Mouse (Mus musculus) erythroblast, embryonic 14.5 days (primary cell): ENCODE measurements around the gene Selenoo. TPM values are rescaled to one million over a fixed set of nuclear protein-coding genes. Genes with fewer than 3 reads are reported as not detected.

Source experiments
- H3K27me3 ChIP-seq: 2 replicates; pipeline ENCODE4 v1.6.1; 2012; ENCODE audit warnings: inconsistent platforms; ENCODE audit not compliant: control insufficient read depth
- H3K36me3 ChIP-seq: 2 replicates; pipeline ENCODE4 v1.6.1; 2012; ENCODE audit warnings: mild to moderate bottlenecking, inconsistent platforms; ENCODE audit not compliant: control insufficient read depth
- H3K4me1 ChIP-seq: 2 replicates; pipeline ENCODE4 v1.6.1; 2012; ENCODE audit warnings: inconsistent platforms; ENCODE audit not compliant: control insufficient read depth
- H3K4me3 ChIP-seq: replicated peaks from 2 replicates; pipeline ENCODE3; 2012; ENCODE audit warnings: moderate library complexity, mild to moderate bottlenecking, inconsistent platforms
- H3K9me3 ChIP-seq: 2 replicates; pipeline ENCODE4 v1.6.1; 2012; ENCODE audit warnings: low read length, inconsistent platforms, mixed read lengths; ENCODE audit not compliant: control insufficient read depth
- GATA1 ChIP-seq: IDR thresholded peaks from 2 replicates; pipeline ENCODE4 v1.6.1; 2012; ENCODE audit warnings: low read length, inconsistent platforms, mixed read lengths
- TAL1 ChIP-seq: IDR thresholded peaks from 3 replicates; pipeline ENCODE4 v1.6.1; 2012; ENCODE audit warnings: low read length, inconsistent platforms, mixed read lengths
- polyA plus RNA-seq: library from polyadenylated mRNA; stranded (reverse); fragments of >175 nt; gene quantifications from 2 replicates; pipeline ENCODE4 v1.2.3, GENCODE M21; 2012

The Selenoo gene
- polyA plus RNA-seq, 1 experiment, result 0.34 TPM

- no peak for TF ChIP-seq GATA1
- TF ChIP-seq TAL1, result no peak
- Histone ChIP-seq H3K9me3 (no peaks in the 10 kb centered on the region), H3K4me3 (no peak overlapping the region), H3K36me3 (peaks cover 59% of the 10 kb centered on the region), H3K4me1 (peaks cover 29% of the 10 kb centered on the region), H3K27me3 (no peaks in the 10 kb centered on the region)
Observed at GRCm38 (mm10) chr15:89090662-89091061, 1.8 kb downstream of the Selenoo start.

- no peak for TF ChIP-seq GATA1
- TF ChIP-seq TAL1, result no peak
- Histone ChIP-seq H3K4me3 (no peak overlapping the region), H3K36me3 (peaks cover 60% of the 10 kb centered on the region), H3K9me3 (no peaks in the 10 kb centered on the region), H3K4me1 (peaks cover 29% of the 10 kb centered on the region), H3K27me3 (no peaks in the 10 kb centered on the region)
Observed at GRCm38 (mm10) chr15:89092181-89092580, 3.3 kb downstream of the Selenoo start.

DNA sequence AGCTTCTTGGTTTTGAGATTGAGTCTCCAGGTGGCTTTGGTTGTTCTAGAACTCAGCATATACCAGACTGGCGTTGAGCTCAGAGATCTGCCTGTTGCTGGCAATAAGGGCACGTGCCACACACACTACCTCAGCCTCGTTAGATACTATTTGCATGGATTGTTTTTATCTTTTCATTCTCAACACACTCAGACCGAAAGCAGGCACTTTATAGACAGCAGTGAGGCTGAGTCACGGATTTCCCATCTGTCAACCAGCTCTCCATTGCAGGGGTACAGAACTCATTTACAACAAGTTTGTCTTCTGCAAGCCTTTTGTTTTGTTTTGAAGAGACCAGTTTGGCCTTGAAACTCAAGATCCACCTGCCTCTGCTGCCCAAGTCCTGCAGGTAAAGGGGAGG lies 8.6 kb downstream of the Selenoo start:
- H3K4me1 ChIP-seq, result no peaks in the 10 kb centered on the region
- TF ChIP-seq GATA1 (no peak), TAL1 (no peak)
- peaks cover 99% of the 10 kb centered on the region for H3K36me3 ChIP-seq
- no peaks in the 10 kb centered on the region for H3K27me3 ChIP-seq
- H3K4me3 ChIP-seq, result no peak overlapping the region
- no peaks in the 10 kb centered on the region for H3K9me3 ChIP-seq

DNA sequence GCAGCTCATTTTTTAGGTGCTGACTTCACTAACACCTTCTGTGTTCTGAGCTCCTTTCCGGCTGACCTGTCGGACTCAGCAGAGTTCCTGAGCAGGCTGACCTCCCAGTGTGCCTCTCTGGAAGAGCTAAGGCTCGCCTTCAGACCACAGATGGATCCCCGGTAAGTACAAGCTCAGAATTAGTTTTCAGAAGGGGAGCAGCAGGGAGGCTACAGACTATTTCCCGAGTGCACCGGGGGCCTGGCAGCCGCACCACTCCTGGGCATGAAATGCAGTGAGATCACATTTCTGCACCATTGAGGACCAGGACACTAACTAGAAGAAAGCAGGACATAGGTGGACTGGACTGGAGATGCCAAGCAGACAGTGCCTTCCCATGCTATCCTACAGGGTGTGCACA lies 9.7 kb downstream of the Selenoo start:
- Histone ChIP-seq H3K4me1 (no peaks in the 10 kb centered on the region), H3K36me3 (peaks cover 100% of the 10 kb centered on the region), H3K27me3 (no peaks in the 10 kb centered on the region), H3K9me3 (no peaks in the 10 kb centered on the region), H3K4me3 (no peak overlapping the region)
- no peak for TF ChIP-seq TAL1
- TF ChIP-seq GATA1, result no peak

GRCm38 (mm10) chr15:89100823-89101222 lies 11.9 kb downstream of the Selenoo start:
- H3K27me3 ChIP-seq, result no peaks in the 10 kb centered on the region
- TF ChIP-seq TAL1, result no peak
- no peak for TF ChIP-seq GATA1
- peaks cover 100% of the 10 kb centered on the region for H3K36me3 ChIP-seq
- no peak overlapping the region for H3K4me3 ChIP-seq
- H3K9me3 ChIP-seq, result no peaks in the 10 kb centered on the region
- no peaks in the 10 kb centered on the region for H3K4me1 ChIP-seq

GRCm38 (mm10) chr15:89102646-89103045 lies 13.8 kb downstream of the Selenoo start:
- TF ChIP-seq GATA1, result no peak
- no peak for TF ChIP-seq TAL1
- no peaks in the 10 kb centered on the region for H3K4me1 ChIP-seq
- peaks cover 100% of the 10 kb centered on the region for H3K36me3 ChIP-seq
- H3K27me3 ChIP-seq, result no peaks in the 10 kb centered on the region
- no peaks in the 10 kb centered on the region for H3K9me3 ChIP-seq
- no peak overlapping the region for H3K4me3 ChIP-seq

GRCm38 (mm10) chr15:89103921-89104320 lies 15.0 kb downstream of the Selenoo start:
- H3K27me3 ChIP-seq, result no peaks in the 10 kb centered on the region
- no peak for TF ChIP-seq TAL1
- no peak for TF ChIP-seq GATA1
- H3K4me1 ChIP-seq, result no peaks in the 10 kb centered on the region
- peaks cover 100% of the 10 kb centered on the region for H3K36me3 ChIP-seq
- no peaks in the 10 kb centered on the region for H3K9me3 ChIP-seq
- H3K4me3 ChIP-seq, result no peak overlapping the region

- TF ChIP-seq GATA1 (no peak), TAL1 (no peak)
- peaks cover 100% of the 10 kb centered on the region for H3K36me3 ChIP-seq
- no peaks in the 10 kb centered on the region for H3K4me1 ChIP-seq
- H3K9me3 ChIP-seq, result no peaks in the 10 kb centered on the region
- H3K27me3 ChIP-seq, result no peaks in the 10 kb centered on the region
- H3K4me3 ChIP-seq, result no peak overlapping the region
Observed at GRCm38 (mm10) chr15:89104425-89104824, 15.5 kb downstream of the Selenoo start.

DNA sequence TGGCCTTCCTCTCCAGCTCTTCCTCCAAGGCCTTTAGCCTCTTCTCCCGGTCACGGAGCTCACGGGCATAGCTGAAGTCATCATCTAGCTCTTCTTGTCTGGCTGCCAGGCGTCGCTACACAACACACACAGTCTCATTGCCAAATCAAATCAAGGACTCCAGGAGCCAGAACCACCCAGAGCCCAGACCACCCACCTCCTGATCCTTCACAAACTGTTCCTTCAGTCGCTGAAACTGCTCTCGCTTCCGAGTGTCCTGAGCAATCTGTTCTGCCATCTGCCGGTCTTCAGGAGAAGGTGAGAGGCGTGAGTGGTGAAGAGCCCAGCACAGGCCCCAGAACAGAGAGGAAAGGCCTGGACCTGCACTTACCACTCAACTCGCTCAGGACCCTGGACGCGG lies 17.2 kb downstream of the Selenoo start:
- H3K4me3 ChIP-seq, result no peak overlapping the region
- TF ChIP-seq GATA1, result no peak
- no peak for TF ChIP-seq TAL1
- H3K36me3 ChIP-seq, result peaks cover 100% of the 10 kb centered on the region

GRCm38 (mm10) chr15:89106976-89107375 lies 18.1 kb downstream of the Selenoo start:
- H3K4me1 ChIP-seq, result no peaks in the 10 kb centered on the region
- no peaks in the 10 kb centered on the region for H3K27me3 ChIP-seq
- H3K9me3 ChIP-seq, result no peaks in the 10 kb centered on the region
- TF ChIP-seq GATA1 (no peak), TAL1 (no peak)
- no peak overlapping the region for H3K4me3 ChIP-seq
- H3K36me3 ChIP-seq, result peaks cover 100% of the 10 kb centered on the region

More for the DNA sequence above, 17.2 kb downstream of the Selenoo start:
- Histone ChIP-seq H3K27me3 (no peaks in the 10 kb centered on the region), H3K9me3 (no peaks in the 10 kb centered on the region), H3K4me1 (no peaks in the 10 kb centered on the region)
